Mouse (Mus musculus) layer of hippocampus, postnatal 14 days (tissue): ENCODE measurements around the gene Hist1h2bf. TPM values are rescaled to one million over a fixed set of nuclear protein-coding genes. Genes with fewer than 3 reads are reported as not detected.
"Not testable (repeated sequence)": the region's sequence is repeated elsewhere in the genome, so short reads cannot be mapped to it uniquely, and the experiment has no call there.

Experiments
- DNase-seq, 2 experiments: peaks; one replicate each; pipeline ENCODE4 v3.0.0; 2021 to 2022; ENCODE audit warnings: low spot score in 2 of 2, mixed read lengths in 1 of 2
- total RNA-seq, 2 experiments: library from RNA; stranded (reverse); gene quantifications; 2 replicates each; pipeline ENCODE4 v1.2.3; 2021

Gene Hist1h2bf
- total RNA-seq, 2 experiments from 2014 or later: 32.6 to 42.1 TPM

GRCm38 (mm10) chr13:23591206-23591605, 17.2 kb upstream of the Hist1h2bf start:
- no peak for DNase-seq

DNA sequence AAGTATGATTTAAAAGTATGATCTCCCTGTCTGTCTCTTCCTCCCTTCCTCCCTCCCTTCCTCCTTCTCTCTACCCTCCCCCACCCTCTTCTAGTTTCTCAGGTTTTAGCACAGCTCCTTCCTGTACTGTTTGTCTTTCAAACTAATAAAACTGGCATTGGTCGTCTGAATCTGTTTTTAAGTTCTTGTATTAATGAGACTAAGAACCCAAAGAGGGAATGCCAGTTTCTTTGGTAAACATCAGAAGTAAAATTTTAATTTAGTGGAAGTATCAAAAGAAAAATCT, 12.9 kb upstream of the Hist1h2bf start:
- DNase-seq: no peak

GRCm38 (mm10) chr13:23586099-23586939, 12.3 kb upstream of the Hist1h2bf start:
- DNase-seq: no peak

DNA sequence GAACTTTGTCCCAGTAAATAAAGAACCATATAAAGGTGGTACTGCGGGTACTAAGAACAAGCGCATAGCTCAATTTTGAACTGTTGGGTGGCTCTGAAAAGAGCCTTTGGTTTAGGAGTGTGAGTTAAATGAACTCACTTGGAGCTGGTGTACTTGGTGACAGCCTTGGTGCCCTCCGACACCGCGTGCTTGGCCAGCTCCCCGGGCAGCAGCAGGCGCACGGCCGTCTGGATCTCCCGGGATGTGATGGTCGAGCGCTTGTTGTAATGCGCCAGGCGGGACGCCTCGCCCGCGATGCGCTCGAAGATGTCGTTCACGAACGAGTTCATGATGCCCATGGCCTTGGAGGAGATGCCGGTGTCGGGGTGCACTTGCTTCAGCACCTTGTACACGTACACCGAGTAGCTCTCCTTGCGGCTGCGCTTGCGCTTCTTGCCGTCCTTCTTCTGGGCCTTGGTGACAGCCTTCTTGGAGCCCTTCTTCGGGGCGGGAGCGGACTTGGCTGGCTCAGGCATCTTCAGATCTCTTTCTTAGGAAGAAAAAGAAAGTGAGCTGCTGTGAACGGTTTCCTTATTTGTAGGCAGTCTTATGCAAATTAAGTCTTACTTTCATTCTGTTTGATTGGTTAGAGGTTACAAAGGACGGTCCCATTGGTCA, 11.6 kb upstream of the Hist1h2bf start:
- peak; percentile 61 to 89 for DNase-seq

DNA sequence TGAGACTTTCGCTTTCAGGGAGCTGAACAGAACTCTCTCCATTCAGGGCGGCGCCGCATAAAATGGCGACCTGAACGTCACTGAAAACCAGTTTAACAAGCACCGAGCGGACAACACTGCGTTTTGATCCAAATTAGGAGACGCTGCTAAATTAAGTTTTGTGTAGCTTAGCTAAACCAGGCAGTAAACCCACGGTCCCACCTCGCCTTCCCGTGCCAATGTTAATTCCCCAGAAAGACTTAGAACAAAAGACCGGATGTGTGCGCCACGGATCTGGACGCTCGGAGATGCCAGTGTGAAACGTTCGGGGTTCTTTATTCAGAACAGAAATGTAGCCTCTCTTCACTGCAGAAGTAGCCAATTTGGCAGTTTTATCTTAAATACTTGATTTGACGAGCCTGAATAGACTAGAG, 11.0 kb upstream of the Hist1h2bf start:
- DNase-seq: peak; percentile 68 to 71

DNA sequence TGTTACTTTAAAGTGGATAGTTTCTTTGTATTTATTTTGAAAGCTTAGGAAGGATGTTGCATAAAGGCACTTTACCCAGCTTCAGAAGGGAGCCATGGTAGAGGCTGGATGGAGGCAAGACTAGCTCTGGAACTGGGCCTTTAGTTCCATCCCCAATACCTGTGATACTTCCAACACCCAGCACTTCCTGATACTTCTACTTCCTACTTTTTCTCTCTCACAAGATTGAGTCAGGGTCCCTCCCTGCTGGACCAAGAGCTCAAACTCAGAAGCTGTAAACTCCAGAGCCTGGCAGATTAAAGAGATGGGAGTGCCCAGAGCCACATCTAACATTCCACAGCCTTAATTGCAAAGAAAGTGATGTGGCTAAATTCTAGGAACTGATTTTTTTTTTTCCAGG, 10.3 kb upstream of the Hist1h2bf start:
- DNase-seq: no peak

GRCm38 (mm10) chr13:23583387-23584068, 9.5 kb upstream of the Hist1h2bf start:
- no peak for DNase-seq

DNA sequence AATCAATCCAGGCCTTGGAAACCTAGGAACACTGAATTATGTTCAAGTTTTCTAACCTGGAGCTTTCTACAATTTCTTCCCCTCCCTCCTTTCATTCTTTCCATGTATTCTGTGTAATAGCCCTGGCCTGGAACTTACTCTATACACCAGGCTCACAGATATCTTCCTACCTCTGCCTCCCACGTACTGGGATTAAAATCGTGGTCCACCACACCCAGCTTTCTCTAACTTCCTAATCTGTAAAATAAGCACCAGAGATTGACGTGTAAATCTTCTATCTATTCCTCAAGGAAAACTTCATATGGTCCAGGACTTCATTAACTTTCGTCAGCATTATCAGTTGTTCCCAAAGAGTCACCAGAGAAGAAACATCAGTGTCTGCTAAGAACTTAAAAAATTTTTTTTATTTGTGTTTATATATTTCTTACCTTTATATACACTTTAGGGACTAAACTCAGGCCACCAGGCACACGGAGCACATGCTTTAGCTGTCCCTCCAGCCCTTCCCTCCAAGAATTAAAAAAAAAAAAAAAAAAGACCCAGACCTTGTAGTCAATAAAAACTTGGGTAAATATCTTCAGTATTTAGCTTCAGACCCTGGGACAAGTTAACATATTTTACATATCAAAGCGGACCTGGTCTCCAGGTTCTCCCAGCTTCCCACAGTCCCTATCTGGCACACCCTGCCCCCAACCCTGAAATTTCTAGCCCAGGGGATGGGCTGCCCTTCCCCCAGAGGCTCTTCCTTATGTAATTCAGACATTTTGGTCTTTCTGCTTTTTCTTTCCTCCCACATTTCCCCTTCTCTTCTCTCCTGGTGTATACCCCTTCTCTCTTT, 8.4 kb upstream of the Hist1h2bf start:
- DNase-seq: no peak

GRCm38 (mm10) chr13:23581408-23582218, 7.6 kb upstream of the Hist1h2bf start, which contains the start of gene Hist1h4d:
Gene Hist1h4d (plus strand): TSS chr13:23581598.
- peak; percentile 97 to 99 for DNase-seq

GRCm38 (mm10) chr13:23577835-23578234, 3.8 kb upstream of the Hist1h2bf start:
- no peak for DNase-seq

DNA sequence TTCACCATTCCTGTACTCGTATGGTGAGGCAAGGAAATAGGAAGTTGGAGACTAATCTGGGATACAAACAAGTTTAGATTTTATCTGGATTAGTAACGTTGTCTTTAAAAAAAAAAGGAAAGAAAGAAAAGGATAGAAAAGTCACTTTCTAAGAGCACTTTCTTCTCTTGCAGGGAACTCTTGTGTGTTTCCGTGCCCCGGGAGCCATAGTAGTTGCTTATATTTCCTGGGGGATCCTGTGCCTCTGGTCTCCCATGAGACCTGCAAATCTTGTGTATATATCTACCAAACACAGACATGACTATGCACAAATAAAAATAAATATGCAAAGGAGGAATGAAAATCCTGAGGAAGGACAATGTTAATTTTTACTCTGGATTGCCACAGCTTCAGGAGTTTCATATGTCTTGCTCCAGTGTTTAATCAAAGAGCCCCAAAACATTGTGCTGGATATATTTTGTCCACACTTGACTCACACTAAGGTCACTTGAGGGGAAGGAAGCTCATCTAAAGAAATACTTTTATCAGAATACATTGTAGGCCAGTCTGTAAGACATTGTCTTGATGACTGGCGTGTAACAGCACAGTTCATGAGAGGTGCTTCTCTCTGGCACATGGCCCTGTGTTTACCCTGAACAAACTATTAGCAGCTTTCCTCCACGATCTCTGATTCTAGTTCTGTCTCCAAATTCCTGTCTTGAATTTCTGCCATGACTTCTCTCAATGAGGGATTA, 3.1 kb upstream of the Hist1h2bf start:
- no peak for DNase-seq

- no peak for DNase-seq
Observed at GRCm38 (mm10) chr13:23576351-23576881, 2.4 kb upstream of the Hist1h2bf start.

- DNase-seq: not testable (repeated sequence)
Observed at GRCm38 (mm10) chr13:23575864-23576313, 1.9 kb upstream of the Hist1h2bf start.

DNA sequence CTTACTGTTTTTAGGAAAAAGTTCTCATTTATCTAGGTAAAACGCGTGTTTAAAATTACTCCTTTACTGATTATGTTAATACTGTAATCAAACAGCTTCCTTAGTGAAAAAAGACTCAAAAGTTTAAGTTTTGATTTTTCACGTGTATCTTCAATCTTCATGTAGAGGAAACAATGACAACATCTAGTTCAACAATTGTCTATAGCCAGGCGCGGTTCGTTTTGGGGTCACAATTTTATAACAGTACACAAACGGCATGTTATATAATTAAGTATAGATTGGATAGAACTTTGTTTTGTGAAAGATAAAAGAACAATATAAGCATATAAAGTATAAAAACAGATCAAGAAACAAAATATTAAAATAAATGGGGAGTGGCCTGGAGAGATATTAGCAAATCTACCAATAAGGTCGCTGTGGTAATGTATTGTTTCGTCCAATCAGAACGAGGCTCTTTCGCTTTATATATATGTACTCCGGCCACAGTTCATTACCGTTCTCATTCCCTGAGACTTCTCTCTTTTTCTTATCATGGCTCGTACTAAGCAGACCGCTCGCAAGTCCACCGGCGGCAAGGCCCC, 1.4 kb upstream of the Hist1h2bf start, which contains the start of gene Hist1h3d:
Hist1h3d (plus strand) TSS at position 493 of the 581 bp plus-strand sequence.
- DNase-seq: peak in 1 of 2 experiments; percentile 87

- DNase-seq: not testable (repeated sequence)
Observed at GRCm38 (mm10) chr13:23574546-23575170, 662 bp upstream of the Hist1h2bf start.

DNA sequence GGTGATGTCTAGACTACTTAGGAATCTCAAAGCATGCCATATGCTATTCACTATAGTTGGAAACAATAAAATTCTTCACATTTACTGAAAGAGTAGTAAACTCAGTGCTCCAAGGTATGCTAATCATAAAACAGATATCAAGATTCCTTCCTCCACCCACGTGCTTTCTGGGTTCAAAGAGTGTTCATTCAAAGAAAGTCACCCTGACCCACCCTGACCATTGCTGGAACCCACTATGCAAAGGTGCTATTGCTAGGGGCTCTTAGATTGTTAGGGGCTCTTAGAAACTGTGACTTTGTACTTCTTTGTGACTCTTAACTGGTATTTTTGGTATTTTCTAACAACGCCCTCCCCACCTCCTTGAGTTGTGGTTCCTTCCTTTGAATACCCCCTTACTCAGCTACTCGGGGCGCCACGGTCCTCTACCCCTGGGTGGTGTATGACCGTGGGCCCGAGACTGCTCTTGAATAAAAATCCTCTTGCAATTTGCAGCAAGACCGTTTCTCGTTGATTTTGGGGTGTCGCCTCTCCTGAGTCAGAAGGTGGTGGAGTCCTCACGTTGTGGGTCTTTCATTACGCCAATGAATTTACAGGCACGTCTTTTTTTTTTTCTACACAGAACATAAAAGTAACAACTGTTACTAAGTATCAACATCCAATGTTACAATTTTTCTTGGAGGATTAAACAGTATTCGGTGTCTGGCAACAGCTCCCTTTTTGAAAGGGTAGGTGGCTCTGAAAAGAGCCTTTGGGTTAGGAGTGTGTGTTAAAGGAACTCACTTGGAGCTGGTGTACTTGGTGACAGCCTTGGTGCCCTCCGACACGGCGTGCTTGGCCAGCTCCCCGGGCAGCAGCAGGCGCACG, 730 bp downstream of the Hist1h2bf start:
- DNase-seq: not testable (repeated sequence)
